Mouse (Mus musculus): ENCODE measurements at regions not wholly inside any gene's neighbourhood (a gene's known extent, or its start where the extent isn't known, plus 50 kb on each side); places are given as distances from the start of the nearest gene placed in this dataset.
A peak's percentile ranks its signal among the peaks of the same experiment; 100 is the strongest.
"Not testable (repeated sequence)": the region's sequence is repeated elsewhere in the genome, so short reads cannot be mapped to it uniquely, and the experiment has no call there.

- DNase-seq (ENCODE audit: low read depth, low spot score), result not testable (repeated sequence)
These were observed 98.1 kb upstream of the Pwp1 start for GRCm38 (mm10) chr10:85731163-85731562.

DNA sequence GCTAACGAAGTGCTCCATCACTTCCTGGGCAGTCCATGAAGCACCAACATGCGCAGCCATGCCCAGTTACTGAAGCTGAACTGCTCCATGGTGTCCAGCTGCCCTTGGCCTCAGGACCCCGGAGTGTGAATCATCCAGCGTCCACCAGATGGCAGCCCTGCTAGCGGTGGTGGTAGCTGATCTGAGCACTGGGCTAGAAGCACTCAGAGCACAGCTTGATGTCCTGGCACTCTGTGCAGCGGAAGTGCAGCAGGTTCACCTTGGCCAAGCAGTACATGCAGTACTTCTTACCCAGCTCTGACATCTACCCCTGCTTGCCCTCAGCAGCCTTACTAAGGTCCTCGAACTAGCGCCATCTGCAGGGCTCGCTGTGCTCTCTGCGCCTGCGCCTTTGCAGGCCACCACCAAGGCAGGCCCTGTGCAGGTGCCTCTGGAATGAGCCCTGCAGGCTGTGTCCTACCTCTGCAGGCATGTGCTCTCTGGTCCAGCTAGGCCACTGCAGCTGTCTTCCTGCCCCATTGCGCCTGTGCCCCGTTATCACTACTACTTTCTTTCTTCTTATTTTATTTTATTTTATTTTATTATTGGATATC is 97.4 kb upstream of the Pwp1 start:
- DNase-seq (ENCODE audit: low read depth, low spot score), result not testable (repeated sequence)

DNA sequence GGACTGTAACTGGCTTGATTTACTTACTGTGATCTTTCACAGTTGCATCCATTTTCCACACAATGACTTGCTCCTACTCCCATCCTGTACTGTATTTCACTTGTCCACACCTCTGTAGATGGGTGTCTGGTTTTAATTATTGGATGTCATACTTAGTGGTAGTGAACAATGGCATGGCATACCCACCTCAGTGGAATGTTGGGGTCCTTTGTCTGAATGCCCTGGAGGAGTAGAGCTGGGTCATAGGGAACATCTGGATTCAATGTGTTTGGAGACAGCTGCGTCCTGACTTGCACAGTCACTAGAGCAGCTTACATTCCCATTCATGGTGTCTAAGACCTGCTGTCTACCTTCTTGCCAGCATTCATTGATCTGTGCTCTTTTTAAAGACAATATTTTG is 91.5 kb upstream of the Pwp1 start:
- no peak for DNase-seq (ENCODE audit: low read depth, low spot score)

GRCm38 (mm10) chr10:85739008-85739407 is 90.3 kb upstream of the Pwp1 start:
- DNase-seq (ENCODE audit: low read depth, low spot score), result no peak

GRCm38 (mm10) chr10:85739565-85739964 is 89.7 kb upstream of the Pwp1 start:
- peak; percentile 68 for DNase-seq (ENCODE audit: low read depth, low spot score)

GRCm38 (mm10) chr10:85741972-85742371 is 87.3 kb upstream of the Pwp1 start:
- DNase-seq (ENCODE audit: low read depth, low spot score), result no peak

DNA sequence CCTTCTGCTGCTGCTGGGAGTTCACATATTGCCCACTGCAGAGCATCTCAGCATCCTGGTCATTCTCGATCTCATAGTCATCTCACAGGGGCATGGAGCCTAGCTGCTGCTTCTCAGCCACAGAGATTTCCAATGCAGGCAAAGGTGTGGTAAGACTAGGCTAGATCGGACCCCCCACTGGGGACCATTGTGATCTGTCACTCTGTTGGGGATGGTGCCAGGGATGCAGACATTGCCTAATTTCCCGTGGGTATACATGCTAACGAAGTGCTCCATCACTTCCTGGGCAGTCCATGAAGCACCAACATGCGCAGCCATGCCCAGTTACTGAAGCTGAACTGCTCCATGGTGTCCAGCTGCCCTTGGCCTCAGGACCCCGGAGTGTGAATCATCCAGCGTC is 83.9 kb upstream of the Pwp1 start:
- not testable (repeated sequence) for DNase-seq (ENCODE audit: low read depth, low spot score)

GRCm38 (mm10) chr10:85745818-85746217 is 83.5 kb upstream of the Pwp1 start:
- not testable (repeated sequence) for DNase-seq (ENCODE audit: low read depth, low spot score)

GRCm38 (mm10) chr10:85749549-85749948 is 79.7 kb upstream of the Pwp1 start:
- DNase-seq (ENCODE audit: low read depth, low spot score), result not testable (repeated sequence)

DNA sequence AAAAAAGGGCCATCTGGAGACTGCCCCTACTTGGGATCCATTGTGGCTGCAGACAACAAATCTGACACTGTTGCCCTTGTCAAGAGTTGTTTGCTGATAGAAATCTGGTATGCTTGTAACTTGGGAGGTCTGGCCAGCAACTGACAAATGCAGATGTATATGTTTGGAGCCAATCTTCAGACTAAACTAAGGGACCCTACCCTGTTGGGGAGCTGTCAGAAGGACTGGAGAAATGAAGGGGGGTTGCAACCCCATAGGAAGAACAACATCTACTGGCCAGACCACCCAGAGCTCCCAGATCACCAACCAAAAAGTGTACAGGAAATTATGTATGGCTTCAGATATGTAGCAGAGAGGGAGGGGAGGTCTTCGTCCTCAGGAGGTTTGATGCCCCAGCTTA is 54.3 kb upstream of the Pwp1 start:
- DNase-seq (ENCODE audit: low read depth, low spot score), result no peak
